Mouse (Mus musculus): ENCODE results near the gene Bnipl. TPM values are rescaled to one million over a fixed set of nuclear protein-coding genes. Genes with fewer than 3 reads are reported as not detected.

Bnipl gene
- total RNA-seq (2021): 0.24 TPM in 1 of 2 replicates, not detected in the other
- long read RNA-seq: 0 reads

GRCm38 (mm10) chr3:95250783-95251424 lies at the start of gene Bnipl:
Gene Bnipl, minus strand, starts transcription at chr3:95251193.
- DNase-seq: no peak

- no peak for DNase-seq
Observed at GRCm38 (mm10) chr3:95298018-95298417, 47.0 kb upstream of the Bnipl start.

- no peak for DNase-seq
Observed at GRCm38 (mm10) chr3:95296103-95296469, 45.1 kb upstream of the Bnipl start.

GRCm38 (mm10) chr3:95295321-95296102 lies 44.5 kb upstream of the Bnipl start:
- DNase-seq: no peak

- DNase-seq: no peak
Observed at GRCm38 (mm10) chr3:95294718-95295117, 43.7 kb upstream of the Bnipl start.

GRCm38 (mm10) chr3:95294316-95294715 lies 43.3 kb upstream of the Bnipl start:
- no peak for DNase-seq

GRCm38 (mm10) chr3:95293537-95293936 lies 42.5 kb upstream of the Bnipl start:
- DNase-seq: peak; percentile 38

- no peak for DNase-seq
Observed at GRCm38 (mm10) chr3:95292899-95293298, 41.9 kb upstream of the Bnipl start.

- DNase-seq: no peak
Observed at GRCm38 (mm10) chr3:95291041-95291440, 40.0 kb upstream of the Bnipl start.

- DNase-seq: no peak
Observed at GRCm38 (mm10) chr3:95290156-95290555, 39.2 kb upstream of the Bnipl start.

- DNase-seq: no peak
Observed at GRCm38 (mm10) chr3:95289419-95289818, 38.4 kb upstream of the Bnipl start.

GRCm38 (mm10) chr3:95287541-95287940 lies 36.5 kb upstream of the Bnipl start:
- DNase-seq: no peak

- no peak for DNase-seq
Observed at GRCm38 (mm10) chr3:95286510-95286909, 35.5 kb upstream of the Bnipl start.

GRCm38 (mm10) chr3:95286011-95286410 lies 35.0 kb upstream of the Bnipl start:
- no peak for DNase-seq

GRCm38 (mm10) chr3:95285390-95285789 lies 34.4 kb upstream of the Bnipl start:
- no peak for DNase-seq

GRCm38 (mm10) chr3:95284501-95285281 lies 33.7 kb upstream of the Bnipl start:
- DNase-seq: no peak

GRCm38 (mm10) chr3:95284062-95284461 lies 33.1 kb upstream of the Bnipl start:
- DNase-seq: no peak

GRCm38 (mm10) chr3:95283589-95283941 lies 32.6 kb upstream of the Bnipl start:
- DNase-seq: no peak

- peak; percentile 77 for DNase-seq
Observed at GRCm38 (mm10) chr3:95282865-95283588, 32.0 kb upstream of the Bnipl start.

- DNase-seq: no peak
Observed at GRCm38 (mm10) chr3:95282381-95282864, 31.4 kb upstream of the Bnipl start.

- peak; percentile 98 for DNase-seq
Observed at GRCm38 (mm10) chr3:95281216-95282126, 30.5 kb upstream of the Bnipl start, which contains the start of the genes Mindy1 and Prune1. Gene Mindy1, plus strand, starts transcription at chr3:95281345. Gene Prune1, minus strand, starts transcription at chr3:95282076.

All from adrenal gland, postnatal 25 days (tissue).